Mouse (Mus musculus): Measurements from ENCODE around the gene Spindoc. TPM values are rescaled to one million over a fixed set of nuclear protein-coding genes. Genes with fewer than 3 reads are reported as not detected.

The Spindoc gene
- polyA plus RNA-seq, 1 experiment from 2014 or later, result 45.3 TPM

DNA sequence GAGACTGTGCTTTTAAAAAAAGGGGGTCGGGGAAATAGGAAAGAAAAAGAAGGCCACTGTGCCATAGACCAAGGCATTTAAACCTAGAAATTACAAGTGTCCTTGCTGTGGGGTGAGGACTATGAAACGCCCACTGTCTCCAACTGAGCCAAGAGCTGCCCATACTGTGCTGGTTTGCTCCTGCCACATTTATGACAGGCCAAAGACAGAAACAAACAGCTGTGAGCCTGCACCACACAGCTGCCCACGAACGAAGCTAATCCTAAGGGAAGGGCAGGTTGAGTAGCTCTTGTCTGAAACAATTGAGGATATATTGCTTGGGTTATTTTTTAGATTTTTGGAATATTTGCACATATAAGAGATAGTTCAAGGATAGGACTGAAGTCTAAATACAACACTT is 66.0 kb downstream of the Spindoc start:
- 89% methylated on average over 4 of the region's 4 CpGs for WGBS
- no peaks in the 10 kb centered on the region for H3K36me3 ChIP-seq
- no peak overlapping the region for H3K4me3 ChIP-seq (replicated peaks)
- no peak overlapping the region for H3K27ac ChIP-seq
- no peak overlapping the region for H3K4me2 ChIP-seq (replicated peaks)
- H3K27me3 ChIP-seq, result no peaks in the 10 kb centered on the region
- no peak overlapping the region for H3K9ac ChIP-seq (replicated peaks)
- H3K9me3 ChIP-seq, result no peaks in the 10 kb centered on the region
- peaks cover 11% of the 10 kb centered on the region for H3K4me1 ChIP-seq (replicated peaks)
- no peak for ATAC-seq

DNA sequence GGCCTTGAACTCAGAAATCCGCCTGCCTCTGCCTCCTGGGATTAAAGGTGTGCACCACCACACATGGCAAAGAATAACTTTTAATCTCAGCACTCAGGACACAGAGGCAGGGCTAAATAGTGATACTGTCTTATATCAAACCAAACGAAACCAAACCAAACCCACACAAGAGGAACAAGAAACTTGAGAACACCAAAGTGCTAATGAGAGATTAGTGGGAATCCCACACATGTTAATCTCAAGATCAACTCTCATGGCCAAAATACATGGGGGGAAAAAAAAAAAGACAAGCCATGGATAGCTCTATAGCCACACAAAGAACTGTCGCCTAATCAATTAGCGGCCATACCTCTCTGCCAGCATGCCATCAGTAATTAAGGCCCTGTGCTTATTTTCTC is 67.2 kb downstream of the Spindoc start:
- Histone ChIP-seq H3K4me2 (replicated peaks) (no peak overlapping the region), H3K36me3 (no peaks in the 10 kb centered on the region), H3K4me1 (replicated peaks) (peaks cover 23% of the 10 kb centered on the region), H3K9ac (replicated peaks) (no peak overlapping the region), H3K4me3 (replicated peaks) (no peak overlapping the region), H3K27ac (no peak overlapping the region), H3K27me3 (no peaks in the 10 kb centered on the region), H3K9me3 (no peaks in the 10 kb centered on the region)
- WGBS, result 83% methylated on average over 4 of the region's 4 CpGs
- ATAC-seq, result no peak

GRCm38 (mm10) chr19:7314976-7315586 is 67.7 kb downstream of the Spindoc start:
- H3K27ac ChIP-seq, result no peak overlapping the region
- no peaks in the 10 kb centered on the region for H3K27me3 ChIP-seq
- H3K4me3 ChIP-seq (replicated peaks), result no peak overlapping the region
- H3K9me3 ChIP-seq, result no peaks in the 10 kb centered on the region
- no peak overlapping the region for H3K4me2 ChIP-seq (replicated peaks)
- 89% methylated on average over 8 of the region's 8 CpGs for WGBS
- peaks cover 28% of the 10 kb centered on the region for H3K4me1 ChIP-seq (replicated peaks)
- H3K36me3 ChIP-seq, result no peaks in the 10 kb centered on the region
- no peak overlapping the region for H3K9ac ChIP-seq (replicated peaks)
- no peak for ATAC-seq

DNA sequence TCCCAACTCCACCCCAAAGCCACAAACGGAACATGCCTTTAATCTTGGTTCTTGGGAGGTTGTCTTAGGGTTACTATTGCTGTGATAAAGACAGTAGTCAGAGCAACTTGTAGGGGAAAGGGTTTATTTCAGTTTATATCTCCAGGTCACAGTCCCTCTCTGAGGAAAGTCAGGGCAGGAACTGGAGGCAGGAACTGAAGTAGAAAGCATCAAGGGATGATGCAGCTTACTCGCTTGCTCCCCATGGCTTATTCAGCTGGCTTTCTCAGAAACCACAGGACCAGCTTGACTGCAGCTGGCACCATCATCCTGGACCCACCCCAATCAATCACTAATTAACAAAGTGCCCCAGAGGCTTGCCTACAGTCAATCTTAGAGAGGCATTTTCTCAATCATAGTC is 69.1 kb downstream of the Spindoc start:
- Histone ChIP-seq H3K4me3 (replicated peaks) (no peak overlapping the region), H3K27me3 (no peaks in the 10 kb centered on the region), H3K9me3 (no peaks in the 10 kb centered on the region), H3K36me3 (no peaks in the 10 kb centered on the region), H3K4me2 (replicated peaks) (no peak overlapping the region), H3K27ac (no peak overlapping the region), H3K4me1 (replicated peaks) (peaks cover 38% of the 10 kb centered on the region), H3K9ac (replicated peaks) (no peak overlapping the region)
- WGBS, result 86% methylated on average over 2 of the region's 2 CpGs
- ATAC-seq, result no peak

DNA sequence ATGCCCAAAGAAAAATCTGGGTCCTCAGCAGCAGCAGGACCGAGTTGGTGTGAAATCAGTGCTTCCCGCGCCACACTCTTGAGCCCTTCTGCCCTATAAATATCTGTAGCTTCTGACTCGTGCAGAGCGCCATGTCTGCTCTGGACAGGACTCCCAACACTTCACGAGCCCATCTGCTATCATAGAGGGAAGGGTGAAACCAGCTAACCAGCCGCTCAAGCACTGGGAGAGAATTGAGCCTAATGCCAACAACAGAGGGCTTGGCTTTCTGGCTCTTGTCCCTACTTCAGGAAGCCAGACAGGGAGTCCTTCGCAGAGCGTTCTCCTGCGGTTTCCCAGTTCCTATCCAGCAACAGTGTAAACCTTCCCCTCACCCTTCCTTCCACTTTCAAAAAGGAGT is 71.5 kb downstream of the Spindoc start:
- peaks cover 58% of the 10 kb centered on the region for H3K4me1 ChIP-seq (replicated peaks)
- H3K27ac ChIP-seq, result peak overlapping the region; percentile 30; the same call in 1 of the 2 replicates
- 38% methylated on average over 10 of the region's 10 CpGs for WGBS

DNA sequence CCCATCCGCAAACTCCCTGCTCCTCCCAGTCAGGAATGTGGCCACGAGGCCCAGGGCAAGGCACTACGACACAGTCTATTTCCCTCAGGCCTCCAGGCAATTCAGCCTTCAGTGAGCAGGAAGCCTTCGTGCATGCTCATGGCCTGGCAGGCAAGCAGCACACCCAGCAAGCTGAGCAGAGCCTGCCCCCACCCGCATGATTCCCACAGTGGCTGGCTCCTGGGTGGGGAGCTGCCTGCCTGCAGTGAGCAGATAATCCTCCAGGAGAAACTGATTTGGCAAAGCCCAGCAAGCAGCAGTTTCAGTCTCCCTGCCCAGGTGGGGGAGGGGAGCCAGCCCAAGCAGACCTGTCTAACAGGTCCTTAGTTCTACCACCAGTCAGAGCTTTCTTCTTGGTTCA is 72.1 kb downstream of the Spindoc start:
- Histone ChIP-seq H3K4me1 (replicated peaks) (peaks cover 55% of the 10 kb centered on the region), H3K27ac (no peak overlapping the region)
- WGBS, result 21% methylated on average over 5 of the region's 5 CpGs

More for the DNA sequence above, 71.5 kb downstream of the Spindoc start:
- Histone ChIP-seq H3K27me3 (no peaks in the 10 kb centered on the region), H3K36me3 (no peaks in the 10 kb centered on the region), H3K4me3 (replicated peaks) (no peak overlapping the region), H3K9me3 (no peaks in the 10 kb centered on the region), H3K9ac (replicated peaks) (no peak overlapping the region), H3K4me2 (replicated peaks) (no peak overlapping the region)
- ATAC-seq, result no peak

GRCm38 (mm10) chr19:7309738-7310330 is 73.0 kb downstream of the Spindoc start:
- no peak overlapping the region for H3K9ac ChIP-seq (replicated peaks)
- no peak overlapping the region for H3K4me2 ChIP-seq (replicated peaks)
- ATAC-seq, result no peak
- H3K27me3 ChIP-seq, result no peaks in the 10 kb centered on the region
- no peak overlapping the region for H3K27ac ChIP-seq
- H3K4me1 ChIP-seq (replicated peaks), result peaks cover 50% of the 10 kb centered on the region
- H3K4me3 ChIP-seq (replicated peaks), result no peak overlapping the region
- H3K9me3 ChIP-seq, result no peaks in the 10 kb centered on the region
- WGBS, result 68% methylated on average over 2 of the region's 2 CpGs
- H3K36me3 ChIP-seq, result peaks cover 2% of the 10 kb centered on the region; the same call in 1 of the 2 replicates

More for the DNA sequence above, 72.1 kb downstream of the Spindoc start:
- Histone ChIP-seq H3K9me3 (no peaks in the 10 kb centered on the region), H3K36me3 (peaks cover 2% of the 10 kb centered on the region; the same call in 1 of the 2 replicates), H3K4me3 (replicated peaks) (no peak overlapping the region), H3K27me3 (no peaks in the 10 kb centered on the region), H3K9ac (replicated peaks) (0 out of 2 replicates have a peak overlapping the region, but pooled peaks have one; percentile 28), H3K4me2 (replicated peaks) (no peak overlapping the region)
- no peak for ATAC-seq

DNA sequence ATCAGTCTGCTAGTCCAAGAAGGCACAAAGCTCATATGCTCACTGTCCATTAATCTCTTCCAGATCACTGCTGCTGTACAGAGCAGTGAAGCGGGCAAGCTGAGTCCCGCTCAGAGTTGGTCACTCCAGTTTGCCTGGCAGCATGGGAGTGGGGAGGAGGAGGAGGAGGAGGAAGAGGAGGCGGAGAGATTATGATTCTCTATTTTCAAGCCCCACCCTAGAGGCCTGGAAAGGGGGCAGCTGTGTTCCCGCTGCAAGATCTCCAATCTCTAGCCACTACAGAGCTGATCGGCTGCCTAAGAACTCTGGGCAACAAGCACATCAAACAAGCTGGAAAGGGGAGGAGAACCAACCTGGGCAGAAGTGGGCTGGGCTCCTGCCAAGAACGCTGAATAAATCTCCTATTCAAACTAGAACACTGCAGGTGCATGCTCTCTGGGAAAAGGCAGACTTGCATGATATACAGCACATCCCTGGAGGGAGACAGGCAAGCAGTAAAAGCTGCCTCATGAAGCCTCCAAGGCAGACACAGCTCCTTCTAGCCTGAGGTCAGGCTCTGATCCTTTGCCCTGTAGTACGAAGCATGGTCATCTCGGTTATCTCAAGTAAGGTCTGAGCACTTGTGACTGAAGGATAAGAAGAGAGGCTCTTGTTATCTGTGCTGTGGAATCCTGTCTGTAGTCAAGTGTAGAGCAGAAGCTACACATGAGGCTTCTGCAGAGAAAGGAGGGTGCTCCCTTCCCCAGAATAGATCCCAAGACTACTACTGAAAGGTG is 74.6 kb downstream of the Spindoc start:
- no peak overlapping the region for H3K9ac ChIP-seq (replicated peaks)
- peaks cover 50% of the 10 kb centered on the region for H3K4me1 ChIP-seq (replicated peaks)
- peak overlapping the region; percentile 31; the same call in 1 of the 2 replicates for H3K27ac ChIP-seq
- H3K27me3 ChIP-seq, result no peaks in the 10 kb centered on the region
- 0 out of 2 replicates have a peak, but pooled peaks have one; percentile 34 for ATAC-seq
- no peak overlapping the region for H3K4me3 ChIP-seq (replicated peaks)
- H3K9me3 ChIP-seq, result no peaks in the 10 kb centered on the region
- 57% methylated on average over 8 of the region's 8 CpGs for WGBS
- H3K4me2 ChIP-seq (replicated peaks), result no peak overlapping the region
- H3K36me3 ChIP-seq, result peaks cover 2% of the 10 kb centered on the region; the same call in 1 of the 2 replicates

DNA sequence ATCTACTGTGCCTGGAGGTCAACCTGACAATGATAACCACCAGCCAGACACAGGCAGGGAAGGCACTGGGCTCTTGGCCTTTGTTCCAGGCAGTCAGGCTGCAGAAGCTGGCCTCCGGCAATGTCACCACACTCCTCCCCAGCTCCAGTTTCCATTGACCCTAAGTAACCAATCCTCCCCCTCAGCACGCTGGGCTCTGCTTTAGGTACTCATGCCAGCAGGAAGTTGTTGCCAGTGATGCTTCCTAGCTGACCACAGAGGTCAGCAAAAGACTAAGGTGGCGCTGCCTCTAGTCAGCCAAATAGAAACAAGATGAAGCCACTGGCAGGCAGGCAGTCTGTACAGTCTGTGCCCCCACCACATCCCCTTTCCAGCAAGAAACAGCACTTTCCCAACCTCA is 75.8 kb downstream of the Spindoc start:
- WGBS, result 83% methylated on average over 3 of the region's 3 CpGs
- peaks cover 49% of the 10 kb centered on the region for H3K4me1 ChIP-seq (replicated peaks)
- H3K9ac ChIP-seq (replicated peaks), result no peak overlapping the region
- no peak for ATAC-seq
- H3K27ac ChIP-seq, result no peak overlapping the region
- no peak overlapping the region for H3K4me2 ChIP-seq (replicated peaks)
- no peaks in the 10 kb centered on the region for H3K27me3 ChIP-seq
- H3K4me3 ChIP-seq (replicated peaks), result no peak overlapping the region
- H3K36me3 ChIP-seq, result peaks cover 5% of the 10 kb centered on the region; the same call in 1 of the 2 replicates
- no peaks in the 10 kb centered on the region for H3K9me3 ChIP-seq

DNA sequence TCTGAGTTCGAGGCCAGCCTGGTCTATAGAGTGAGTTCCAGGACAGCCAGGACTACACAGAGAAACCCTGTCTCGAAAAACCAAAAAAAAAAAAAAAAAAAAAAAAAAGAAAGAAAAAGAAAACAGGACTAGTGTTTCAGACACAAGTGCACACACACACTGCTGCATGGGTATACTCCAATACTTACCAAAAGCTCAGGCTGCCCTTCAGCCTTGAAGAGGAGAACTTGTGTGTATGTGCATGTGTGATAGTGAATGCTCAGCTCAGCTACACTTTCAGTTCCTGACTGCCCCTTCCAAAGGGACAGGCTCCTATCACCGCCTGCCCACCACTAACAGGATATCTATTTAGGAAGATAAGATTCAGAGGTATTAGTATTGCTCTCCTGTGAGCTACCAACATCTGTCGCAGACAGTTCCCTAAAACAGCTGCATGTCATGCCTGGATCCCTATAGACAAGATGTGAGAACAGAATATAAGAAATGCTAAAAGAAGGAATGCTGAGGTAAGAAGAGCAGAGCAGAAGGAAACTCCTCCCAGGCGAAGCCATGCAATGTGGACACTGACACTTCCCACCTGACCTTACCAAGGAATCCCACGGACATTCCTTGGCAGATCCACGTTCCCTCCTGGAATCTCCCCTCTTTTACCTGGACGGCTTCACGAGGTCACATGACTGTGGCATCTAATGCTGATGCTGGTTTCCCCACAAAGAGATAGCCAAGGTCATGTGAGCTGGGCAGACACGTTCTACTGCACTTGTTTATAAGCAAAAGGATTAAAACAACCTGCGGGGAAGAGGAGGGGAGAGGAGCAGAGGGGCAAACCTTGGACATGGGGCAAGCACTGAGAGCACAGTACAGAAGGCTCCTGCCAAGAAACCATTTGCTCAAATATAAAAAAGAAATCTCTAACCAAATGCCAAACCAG is 77.1 kb downstream of the Spindoc start:
- Histone ChIP-seq H3K4me3 (replicated peaks) (no peak overlapping the region), H3K27me3 (no peaks in the 10 kb centered on the region), H3K36me3 (peaks cover 5% of the 10 kb centered on the region; the same call in 1 of the 2 replicates), H3K4me1 (replicated peaks) (peaks cover 37% of the 10 kb centered on the region), H3K9me3 (no peaks in the 10 kb centered on the region), H3K9ac (replicated peaks) (no peak overlapping the region), H3K27ac (no peak overlapping the region), H3K4me2 (replicated peaks) (no peak overlapping the region)
- 84% methylated on average over 11 of the region's 11 CpGs for WGBS
- no peak for ATAC-seq

- peaks cover 28% of the 10 kb centered on the region for H3K4me1 ChIP-seq (replicated peaks)
- no peak overlapping the region for H3K4me3 ChIP-seq (replicated peaks)
- no peaks in the 10 kb centered on the region for H3K9me3 ChIP-seq
- 75% methylated on average over 2 of the region's 2 CpGs for WGBS
- no peaks in the 10 kb centered on the region for H3K27me3 ChIP-seq
- no peak overlapping the region for H3K27ac ChIP-seq
- H3K9ac ChIP-seq (replicated peaks), result no peak overlapping the region
- ATAC-seq, result no peak
- no peak overlapping the region for H3K4me2 ChIP-seq (replicated peaks)
- H3K36me3 ChIP-seq, result peaks cover 8% of the 10 kb centered on the region
Measured at GRCm38 (mm10) chr19:7304801-7305200, 78.0 kb downstream of the Spindoc start.
